Mouse (Mus musculus) lung, adult 2 months (tissue): ENCODE results near the gene Marf1.

Experiments used
- CTCF ChIP-seq: fragments of 200-500 bp; IDR thresholded peaks from 2 replicates; pipeline ENCODE4 v1.5.1; 2011; ENCODE audit warnings: mild to moderate bottlenecking, low read length, control low read depth; ENCODE audit not compliant: insufficient read depth
- POLR2A ChIP-seq: fragments of 200-500 bp; IDR thresholded peaks from 2 replicates; pipeline ENCODE4 v1.6.1; 2011; ENCODE audit warnings: low read depth, mild to moderate bottlenecking, control low read depth, low read length, borderline replicate concordance; ENCODE audit errors: extremely low read depth

DNA sequence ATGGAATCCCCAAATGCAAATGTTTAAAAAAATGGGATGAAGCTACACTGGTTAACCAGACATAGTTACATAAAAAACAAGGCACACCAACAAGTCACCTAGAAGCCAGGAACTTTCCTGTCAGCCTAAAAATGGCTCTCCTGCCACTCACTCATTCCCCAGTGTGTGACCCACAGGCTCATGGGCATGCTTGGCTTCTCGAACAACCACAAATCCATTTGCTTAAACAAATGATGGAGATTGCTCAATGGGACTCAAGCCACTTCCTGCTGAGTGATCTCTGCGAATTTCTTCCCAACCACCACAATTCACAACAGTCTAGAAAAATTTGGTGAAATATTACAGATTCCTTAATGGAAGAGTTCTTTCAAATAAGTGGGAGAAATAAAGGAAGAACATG is 52.2 kb downstream of the Marf1 start:
- no peak for TF ChIP-seq POLR2A
- TF ChIP-seq CTCF, result no peak
